Mouse (Mus musculus): Measurements from ENCODE around the gene Syt3.

The Syt3 gene

DNA sequence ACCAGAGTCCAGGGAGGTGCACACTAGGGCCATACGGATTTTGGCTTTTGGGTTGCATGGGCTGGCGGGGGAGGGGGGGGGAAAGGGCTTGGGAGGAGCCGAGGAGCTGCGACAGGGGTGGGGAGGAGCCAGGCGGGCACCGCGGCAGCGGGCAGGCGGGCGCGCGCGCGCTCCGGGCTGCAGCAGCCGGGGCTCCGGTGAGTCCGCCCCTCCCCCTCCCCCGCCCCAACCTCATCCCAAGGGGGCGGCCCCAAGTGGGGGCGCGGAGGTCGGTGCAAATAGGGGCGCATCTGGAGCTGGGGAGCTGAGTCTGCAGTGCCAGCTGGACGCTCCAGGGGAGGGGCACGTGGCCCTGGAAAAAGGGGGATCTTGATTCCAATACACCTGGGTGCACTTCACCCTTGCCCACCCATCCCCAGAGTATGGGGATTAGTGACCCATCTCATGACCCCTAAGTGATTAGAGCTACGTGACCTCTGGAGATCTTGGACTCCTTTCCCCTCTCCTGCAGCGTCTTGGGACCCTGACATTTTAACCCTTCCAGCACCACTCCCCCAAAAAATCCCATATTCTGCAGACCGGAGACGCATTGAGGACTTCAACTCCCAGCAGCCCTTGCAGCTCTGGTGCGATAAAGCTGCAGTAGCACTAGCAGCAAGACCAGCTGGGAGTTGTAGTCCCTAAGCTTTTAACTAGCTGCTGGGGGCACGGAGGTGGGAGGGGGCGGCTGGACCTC, at the start of gene Syt3:
Gene Syt3 (plus strand): TSS at position 123 of the 736 bp plus-strand sequence.
- DNase-seq: peak; percentile 76

DNA sequence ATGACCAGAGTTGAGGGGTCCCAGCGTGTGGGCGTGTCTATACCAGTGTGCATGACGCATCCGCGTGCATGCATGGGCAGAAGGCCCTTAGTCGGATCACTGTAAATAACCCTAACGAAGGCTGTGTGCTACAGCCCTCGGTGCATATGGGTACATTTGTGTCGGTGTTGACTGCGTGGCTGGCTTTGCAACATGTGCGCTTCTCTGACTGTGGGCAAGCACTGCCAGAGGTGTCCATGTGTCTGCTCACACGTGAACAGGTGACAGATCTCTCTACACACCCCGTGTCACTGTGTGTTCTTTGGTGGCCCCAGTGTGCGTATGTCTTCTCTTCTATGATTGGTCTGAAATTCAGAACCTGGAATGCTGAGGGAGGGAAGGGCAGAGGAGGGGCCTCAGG, 49.8 kb upstream of the Syt3 start:
- DNase-seq: no peak

DNA sequence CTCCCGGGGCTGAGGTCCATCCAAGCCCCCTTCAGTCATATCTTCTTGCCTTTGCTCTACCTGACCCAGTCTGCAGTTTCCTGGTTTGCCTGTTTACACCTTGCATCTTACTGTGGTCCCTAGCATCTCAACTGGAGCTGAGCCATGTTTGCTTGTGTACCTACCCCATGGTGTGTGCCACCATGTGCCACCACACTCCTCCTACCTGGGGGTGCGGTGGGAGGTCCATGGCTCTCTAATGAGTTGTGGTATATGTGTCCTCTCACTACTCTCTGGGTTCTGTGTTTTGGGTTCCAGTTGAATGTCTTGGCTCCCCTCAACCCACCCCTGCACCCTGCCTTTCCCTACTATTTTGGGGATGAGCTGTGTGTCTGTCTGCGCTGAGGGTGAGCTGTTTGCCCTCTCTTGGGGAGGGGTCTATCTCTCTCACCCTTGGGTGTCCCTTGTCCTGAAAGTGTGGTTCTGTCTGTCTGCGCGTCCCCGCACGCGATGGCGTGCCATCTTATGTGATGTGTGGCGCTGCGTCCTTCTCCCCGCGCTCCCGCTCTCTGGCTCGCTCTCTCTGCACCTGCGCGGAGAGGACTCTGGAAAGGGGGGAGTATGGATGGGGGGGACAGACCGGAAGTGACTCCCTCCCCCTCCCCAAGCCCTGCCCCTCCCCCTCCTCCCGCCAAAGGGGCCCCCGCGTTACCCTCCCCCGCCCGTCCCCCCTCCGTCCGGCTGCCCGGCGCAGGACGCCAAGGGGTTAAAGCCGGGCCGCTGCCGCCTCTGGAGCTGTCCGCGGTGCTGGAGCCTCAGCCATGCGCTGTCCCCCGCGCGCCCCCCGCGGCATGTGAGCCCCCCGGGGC, 48.6 kb upstream of the Syt3 start:
- no peak for DNase-seq

DNA sequence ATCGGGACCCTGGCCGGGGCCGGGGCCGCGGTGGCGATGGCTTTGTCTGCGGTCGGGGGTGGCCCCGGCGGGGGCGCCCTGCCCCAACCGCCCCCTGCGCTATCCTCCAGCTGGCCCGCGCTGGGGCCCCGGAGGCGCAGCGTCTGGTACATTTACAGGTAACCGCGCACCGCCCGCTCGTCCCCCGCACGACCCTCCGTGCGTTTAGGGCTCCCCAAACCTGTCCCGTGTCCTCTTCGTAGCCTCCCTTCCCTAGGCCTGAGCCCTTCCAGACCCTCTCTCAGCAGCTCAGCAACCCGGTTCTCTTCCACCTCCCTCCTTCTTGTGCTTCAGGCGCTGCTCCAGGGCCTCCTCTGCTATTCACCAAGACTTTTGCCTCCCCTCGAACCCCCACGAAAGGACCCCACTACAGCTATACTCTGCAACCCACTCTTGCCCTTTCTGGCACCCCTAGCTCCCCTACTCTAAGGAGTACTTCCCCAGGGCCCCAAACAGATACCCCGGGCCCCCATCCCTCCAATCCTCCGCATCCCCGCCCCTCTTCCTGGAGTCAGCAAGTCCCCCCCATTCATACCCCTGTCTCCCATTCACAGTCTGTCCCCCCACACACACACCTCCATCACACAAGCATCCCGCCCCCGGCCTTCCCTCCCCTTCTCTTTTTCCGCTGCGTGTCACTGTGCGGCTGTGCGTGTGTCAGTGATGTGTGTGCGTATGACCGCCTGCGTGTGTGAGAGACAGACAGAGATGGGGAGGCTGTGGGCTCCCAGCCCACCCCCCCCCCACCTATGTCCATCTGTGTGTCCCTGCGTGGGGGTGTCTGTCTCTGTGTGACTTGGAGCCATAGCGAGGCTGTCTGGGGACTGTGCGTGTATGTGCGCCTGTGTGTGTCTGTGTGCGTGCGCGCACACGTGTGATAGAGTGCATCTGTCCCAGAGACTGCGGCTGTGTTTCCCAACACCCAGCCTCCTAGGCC, 47.6 kb upstream of the Syt3 start:
- no peak for DNase-seq

DNA sequence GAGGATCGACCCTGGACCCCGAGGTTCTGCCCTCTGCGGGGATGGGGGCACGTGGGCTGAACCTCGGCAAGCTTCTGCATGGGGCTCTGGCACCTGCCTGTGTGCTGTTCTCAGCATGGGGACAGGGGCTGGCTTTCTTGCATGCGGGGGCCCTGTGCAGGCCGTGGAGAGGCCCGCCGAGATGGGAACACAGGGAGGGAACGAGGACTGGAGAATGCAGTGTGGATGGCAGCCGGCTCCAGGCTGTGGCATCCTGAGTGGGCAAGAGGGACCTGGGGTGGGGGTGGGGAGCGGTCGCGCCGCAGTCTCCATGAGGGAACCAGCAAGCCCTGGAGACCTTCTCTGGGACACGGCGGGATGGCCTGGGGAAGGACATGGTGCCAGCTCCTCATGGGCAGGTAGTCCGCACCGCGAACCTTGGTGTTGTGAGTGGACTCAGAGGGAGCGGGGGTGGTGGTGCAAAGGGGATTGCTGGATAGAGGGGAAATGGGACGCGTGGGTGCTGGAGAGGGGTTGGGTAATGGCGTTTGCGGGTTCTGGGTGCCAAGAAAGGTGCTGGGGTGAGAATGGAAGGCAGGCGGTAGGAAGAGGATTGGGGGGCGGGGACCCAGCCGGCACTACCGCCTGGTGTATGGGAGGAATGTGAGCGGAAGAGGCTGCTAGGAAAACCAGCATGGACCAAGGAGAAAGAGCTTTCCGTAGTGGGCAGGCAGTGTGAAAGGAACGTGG, 46.6 kb upstream of the Syt3 start:
- DNase-seq: no peak

DNA sequence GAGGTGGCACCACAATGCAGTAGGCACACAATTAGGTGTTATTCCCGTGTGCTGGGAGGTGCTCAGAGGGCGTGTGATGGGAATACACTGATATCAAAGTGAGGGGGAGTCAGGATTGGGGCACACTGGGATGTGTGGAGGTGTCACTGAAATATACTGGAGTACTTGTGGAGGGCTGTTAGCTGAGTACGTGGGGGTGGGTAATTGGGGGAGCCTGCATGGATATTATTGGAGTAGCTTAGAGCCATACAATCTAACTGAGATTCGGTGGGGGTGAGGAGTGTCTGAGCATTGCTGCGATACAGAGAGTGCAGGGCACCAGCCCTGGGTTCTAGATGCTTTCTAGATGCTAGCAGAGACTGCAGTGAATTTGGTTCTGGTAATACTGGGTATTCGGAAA, 43.7 kb upstream of the Syt3 start:
- no peak for DNase-seq

DNA sequence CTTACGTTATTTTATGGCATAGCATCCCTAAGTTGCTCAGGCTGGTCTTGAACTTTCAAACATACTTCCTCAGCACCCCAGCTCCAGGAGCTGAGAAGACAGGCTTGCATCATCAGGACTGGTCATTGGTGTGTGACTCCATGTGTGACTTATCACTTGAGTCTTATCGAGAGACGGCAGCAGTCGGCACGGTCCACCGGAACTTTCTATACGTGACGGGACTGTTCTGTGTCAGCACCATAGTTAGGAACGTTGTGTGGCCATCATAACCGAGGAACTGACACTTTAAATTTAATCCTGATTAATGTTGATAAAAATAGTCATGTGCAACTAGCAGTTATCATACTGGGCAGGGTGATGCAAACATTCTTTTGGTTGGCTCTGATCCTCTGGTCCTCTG, 42.8 kb upstream of the Syt3 start:
- DNase-seq: no peak

DNA sequence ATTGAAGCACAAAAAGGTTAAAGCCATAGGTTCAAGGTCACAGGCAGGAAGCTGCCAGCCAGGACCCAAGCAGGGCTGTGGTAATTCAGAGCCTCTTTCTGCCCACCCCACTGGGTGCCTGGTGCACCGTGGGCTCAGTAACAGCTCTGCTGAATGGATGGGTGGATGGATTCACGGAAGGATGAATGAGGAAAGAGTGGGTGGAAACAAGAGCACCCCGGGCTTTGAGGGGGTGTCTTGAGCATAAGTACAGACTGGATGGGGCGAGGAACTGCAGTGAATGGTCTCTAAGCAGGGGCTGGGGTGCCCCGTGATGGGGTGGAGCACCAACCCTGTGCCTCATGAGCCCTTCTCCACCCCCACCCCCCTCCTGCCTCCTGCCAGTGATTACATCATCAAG, 42.2 kb upstream of the Syt3 start:
- DNase-seq: no peak

DNA sequence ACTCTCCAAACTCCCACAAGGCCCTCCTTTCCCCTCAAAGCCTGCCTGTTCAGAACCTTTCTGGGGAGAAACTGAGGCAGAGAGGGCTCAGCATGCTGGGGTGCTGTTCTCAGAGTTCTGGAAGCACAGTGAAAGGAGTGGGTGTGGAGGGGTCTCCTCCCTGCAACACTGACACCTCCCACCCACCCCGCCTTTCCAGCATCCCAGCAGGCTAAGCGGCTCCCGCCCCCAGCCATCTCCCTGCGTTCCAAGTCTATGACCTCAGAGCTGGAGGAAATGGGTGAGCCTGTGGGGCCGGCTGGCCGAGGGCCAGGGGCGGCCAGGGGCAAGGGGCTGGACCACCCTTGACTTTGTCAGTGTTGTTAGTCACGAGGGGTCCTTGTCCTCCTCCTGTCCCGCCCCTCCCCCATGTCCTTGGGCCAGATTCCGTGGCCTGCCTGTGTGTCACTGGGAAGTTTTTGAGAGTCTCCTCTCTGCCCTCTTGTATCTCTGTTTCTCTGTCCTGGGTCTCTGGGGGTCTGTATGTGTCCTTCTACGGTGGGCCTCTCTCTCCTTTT, 40.4 kb upstream of the Syt3 start:
- DNase-seq: no peak

DNA sequence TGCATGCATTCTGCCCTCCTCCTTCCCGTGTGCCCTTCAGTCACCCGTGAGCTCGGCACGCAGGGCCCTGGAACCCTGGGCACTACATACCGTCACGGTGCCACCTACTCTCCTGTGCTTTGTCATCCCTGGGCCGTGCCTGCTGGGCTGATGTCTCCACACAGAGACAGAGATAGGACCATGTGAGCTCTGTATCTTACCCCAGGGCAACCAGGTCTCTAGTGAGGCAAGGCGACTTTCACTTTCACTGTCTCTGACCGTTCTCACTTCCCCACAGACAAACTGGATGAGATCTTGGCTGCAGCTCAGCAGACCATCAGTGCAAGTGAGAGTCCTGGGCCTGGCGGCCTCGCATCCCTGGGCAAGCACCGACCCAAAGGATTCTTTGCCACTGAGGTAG, 39.3 kb upstream of the Syt3 start:
- no peak for DNase-seq

DNA sequence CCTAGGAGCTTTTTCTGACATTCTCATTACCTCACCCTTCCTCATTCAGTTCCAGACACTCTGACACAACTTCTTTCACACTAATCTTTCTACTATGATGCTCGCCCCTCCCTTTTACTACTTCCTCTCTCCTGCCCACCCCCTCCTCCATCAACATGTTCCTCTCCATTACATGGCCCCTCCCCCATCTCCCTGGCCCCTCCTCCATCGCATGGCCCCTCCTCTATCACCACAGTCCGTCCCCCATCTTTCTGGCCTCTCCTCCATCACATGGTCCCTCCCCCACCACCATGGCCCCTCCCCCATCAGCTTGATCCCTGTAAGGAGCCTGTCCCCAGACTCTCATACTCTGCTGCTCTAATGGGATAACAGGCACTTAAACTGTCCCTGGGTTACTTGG, 34.9 kb upstream of the Syt3 start:
- DNase-seq: no peak

DNA sequence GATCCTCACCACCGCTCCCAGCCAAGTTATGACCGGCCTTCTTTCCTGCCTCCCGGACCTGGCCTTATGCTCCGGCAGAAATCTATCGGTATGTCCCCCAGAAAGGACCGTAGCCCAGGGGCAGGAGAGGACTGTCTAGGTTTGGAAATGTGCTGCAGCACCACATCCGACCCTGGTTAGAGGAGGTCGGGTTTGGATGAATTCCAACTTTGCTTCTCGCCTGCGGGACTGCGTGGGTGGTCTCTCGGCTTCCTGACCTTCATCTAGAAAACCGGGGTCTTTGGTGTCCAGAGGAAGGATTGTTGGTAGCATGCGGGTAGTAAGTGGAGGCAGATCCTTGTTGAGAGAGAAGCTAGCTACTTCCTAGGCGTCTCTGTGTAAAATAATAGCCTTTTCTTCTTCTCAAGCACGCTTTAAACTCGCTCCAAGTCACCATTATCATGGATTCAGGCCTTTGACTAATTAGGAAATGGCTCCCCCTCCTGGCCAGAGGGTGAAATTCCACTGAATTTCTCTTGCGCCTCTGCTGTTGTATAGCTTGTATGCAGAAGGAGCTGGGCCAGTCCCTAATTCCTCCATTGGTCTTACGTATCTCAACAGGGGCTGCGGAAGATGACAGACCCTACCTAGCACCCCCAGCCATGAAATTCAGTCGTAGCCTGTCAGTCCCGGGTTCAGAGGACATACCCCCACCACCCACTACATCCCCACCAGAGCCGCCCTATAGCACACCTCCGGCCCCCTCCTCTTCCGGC, 32.8 kb upstream of the Syt3 start:
- DNase-seq: peak; percentile 75

DNA sequence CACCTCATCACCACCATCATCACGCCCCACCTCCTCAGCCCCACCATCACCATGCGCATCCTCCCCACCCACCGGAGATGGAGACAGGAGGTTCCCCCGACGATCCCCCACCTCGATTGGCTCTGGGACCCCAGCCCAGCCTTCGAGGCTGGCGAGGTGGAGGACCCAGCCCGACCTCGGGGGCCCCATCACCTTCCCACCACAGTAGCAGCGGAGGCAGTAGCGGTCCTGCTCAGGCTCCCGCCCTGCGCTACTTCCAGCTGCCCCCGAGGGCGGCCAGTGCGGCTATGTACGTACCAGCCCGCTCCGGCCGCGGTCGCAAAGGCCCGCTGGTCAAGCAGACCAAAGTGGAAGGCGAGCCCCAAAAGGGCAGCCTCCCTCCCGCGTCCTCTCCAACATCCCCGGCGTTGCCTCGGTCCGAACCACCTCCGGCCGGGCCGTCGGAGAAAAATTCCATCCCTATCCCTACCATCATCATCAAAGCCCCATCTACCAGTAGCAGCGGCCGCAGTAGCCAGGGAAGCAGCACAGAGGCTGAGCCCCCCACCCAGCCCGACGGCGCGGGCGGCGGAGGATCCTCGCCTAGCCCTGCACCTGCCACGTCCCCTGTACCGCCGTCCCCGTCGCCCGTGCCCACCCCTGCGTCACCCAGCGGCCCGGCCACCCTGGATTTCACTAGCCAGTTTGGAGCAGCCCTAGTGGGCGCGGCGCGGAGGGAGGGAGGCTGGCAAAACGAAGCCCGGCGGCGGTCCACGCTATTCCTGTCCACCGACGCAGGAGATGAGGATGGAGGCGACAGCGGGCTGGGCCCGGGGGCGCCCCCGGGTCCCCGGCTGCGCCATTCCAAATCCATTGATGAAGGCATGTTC, 31.8 kb upstream of the Syt3 start:
- no peak for DNase-seq

DNA sequence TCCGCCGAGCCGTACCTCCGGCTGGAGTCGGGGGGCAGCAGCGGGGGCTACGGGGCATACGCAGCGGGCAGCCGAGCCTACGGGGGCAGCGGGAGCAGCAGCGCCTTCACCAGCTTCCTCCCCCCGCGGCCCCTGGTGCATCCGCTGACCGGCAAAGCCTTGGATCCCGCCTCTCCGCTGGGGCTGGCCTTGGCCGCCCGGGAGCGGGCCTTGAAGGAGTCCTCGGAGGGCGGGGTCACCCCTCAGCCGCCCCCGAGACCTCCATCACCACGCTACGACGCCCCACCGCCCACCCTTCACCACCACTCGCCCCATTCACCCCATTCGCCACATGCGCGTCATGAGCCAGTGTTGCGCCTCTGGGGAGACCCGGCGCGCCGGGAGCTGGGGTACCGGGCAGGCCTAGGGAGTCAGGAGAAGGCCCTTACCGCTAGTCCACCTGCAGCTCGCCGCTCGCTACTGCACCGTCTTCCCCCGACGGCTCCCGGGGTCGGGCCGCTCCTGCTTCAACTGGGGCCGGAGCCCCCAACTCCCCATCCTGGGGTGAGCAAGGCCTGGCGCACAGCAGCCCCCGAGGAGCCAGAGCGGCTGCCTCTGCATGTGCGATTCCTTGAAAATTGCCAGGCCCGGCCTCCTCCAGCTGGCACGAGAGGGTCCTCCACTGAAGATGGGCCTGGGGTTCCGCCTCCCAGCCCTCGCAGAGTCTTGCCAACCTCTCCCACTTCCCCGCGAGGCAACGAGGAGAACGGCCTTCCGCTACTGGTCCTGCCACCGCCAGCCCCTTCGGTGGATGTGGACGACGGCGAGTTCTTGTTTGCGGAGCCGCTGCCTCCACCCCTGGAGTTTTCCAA, 30.9 kb upstream of the Syt3 start:
- no peak for DNase-seq

DNA sequence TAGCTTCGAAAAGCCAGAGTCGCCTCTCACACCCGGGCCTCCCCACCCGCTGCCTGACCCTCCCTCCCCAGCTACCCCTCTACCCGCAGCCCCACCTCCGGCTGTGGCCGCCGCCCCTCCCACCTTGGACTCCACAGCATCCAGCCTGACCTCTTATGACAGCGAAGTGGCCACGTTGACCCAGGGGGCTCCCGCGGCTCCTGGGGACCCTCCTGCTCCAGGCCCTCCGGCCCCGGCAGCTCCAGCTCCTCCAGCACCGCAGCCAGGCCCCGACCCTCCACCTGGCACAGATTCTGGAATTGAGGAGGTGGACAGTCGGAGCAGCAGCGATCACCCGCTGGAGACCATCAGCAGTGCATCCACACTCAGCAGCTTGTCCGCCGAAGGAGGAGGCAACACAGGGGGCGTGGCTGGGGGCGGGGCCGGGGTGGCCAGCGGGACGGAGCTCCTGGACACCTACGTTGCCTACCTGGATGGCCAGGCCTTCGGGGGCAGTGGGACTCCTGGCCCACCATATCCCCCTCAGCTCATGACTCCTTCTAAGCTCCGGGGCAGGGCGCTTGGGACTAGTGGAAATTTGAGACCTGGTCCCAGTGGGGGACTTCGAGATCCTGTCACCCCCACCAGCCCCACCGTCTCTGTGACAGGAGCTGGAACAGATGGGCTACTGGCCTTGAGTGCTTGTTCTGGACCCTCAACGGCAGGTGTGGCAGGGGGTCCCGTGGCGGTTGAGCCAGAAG, 30.1 kb upstream of the Syt3 start:
- no peak for DNase-seq

DNA sequence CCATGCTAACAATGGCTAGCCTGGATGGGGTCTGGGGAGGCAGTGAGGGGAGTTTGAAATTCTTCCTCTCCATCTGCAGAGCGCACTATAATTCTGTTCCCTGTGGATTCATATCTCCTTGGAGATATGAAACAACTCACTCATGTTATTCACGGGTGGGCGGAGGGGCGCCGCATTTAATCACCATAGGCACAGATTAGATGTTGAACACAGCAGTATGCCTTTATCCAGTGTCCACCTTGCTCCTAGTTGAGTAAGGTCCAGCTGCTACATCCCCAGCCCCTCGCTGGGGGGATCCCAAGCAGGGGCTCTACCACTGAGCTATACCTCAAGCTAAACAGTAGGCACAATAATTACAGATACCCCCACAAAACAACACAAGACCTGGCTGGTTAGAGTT, 28.5 kb upstream of the Syt3 start:
- no peak for DNase-seq

DNA sequence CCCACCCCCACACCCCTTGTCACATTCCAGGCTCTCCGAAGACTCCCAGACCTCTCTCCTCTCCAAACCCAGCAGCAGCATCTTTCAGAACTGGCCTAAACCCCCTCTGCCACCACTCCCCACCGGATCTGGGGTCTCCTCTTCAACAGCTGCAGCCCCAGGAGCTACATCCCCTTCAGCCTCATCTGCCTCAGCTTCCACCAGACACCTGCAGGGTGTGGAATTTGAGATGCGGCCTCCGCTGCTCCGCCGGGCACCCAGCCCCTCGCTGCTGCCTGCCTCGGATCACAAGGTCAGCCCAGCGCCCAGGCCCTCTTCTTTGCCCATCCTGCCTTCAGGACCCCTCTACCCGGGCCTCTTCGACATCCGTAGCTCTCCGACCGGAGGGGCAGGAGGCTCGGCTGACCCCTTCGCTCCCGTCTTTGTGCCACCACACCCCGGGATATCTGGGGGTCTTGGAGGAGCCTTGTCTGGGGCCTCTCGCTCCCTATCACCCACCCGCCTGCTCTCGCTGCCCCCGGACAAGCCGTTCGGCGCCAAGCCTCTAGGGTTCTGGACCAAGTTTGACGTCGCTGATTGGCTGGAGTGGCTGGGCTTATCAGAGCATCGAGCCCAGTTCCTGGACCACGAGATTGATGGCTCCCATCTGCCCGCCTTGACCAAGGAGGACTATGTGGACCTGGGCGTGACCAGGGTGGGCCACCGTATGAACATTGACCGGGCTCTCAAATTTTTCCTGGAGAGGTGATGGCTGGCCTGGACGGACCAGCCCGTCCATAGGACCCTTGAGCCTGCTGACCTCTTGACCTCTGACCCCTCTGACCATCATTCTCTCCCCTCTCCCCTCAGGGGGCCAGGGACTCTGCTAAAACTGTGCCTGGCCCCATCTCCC, 27.1 kb upstream of the Syt3 start:
- DNase-seq: no peak

DNA sequence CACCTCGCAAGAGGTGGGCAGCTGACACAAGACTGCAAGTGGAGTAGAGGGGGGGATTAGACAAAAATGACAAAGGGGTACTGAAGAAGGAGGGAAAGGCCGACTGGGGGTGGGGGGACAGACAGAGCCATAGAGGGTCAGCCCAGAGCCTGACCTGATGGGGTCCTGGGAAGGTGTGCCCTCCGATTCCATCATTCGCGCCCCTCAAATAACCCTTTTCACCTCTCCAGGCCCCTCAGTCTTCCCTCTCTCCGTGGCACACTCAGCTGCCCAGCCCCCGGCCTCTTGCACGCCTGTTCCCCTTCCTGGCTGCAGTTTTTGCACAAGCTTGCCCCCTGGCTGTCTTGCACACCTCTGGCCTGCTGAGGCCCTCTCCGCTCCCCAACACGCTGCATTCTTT, 26.4 kb upstream of the Syt3 start:
- DNase-seq: no peak
